Mouse (Mus musculus): ENCODE results near the gene Fbxo31. TPM values are rescaled to one million over a fixed set of nuclear protein-coding genes. Genes with fewer than 3 reads are reported as not detected.
"Not testable (repeated sequence)": the region's sequence is repeated elsewhere in the genome, so short reads cannot be mapped to it uniquely, and the experiment has no call there.

Gene Fbxo31
- total and polyA plus RNA-seq, 3 experiments = 74.4 to 124 (median 96.7) TPM

DNA sequence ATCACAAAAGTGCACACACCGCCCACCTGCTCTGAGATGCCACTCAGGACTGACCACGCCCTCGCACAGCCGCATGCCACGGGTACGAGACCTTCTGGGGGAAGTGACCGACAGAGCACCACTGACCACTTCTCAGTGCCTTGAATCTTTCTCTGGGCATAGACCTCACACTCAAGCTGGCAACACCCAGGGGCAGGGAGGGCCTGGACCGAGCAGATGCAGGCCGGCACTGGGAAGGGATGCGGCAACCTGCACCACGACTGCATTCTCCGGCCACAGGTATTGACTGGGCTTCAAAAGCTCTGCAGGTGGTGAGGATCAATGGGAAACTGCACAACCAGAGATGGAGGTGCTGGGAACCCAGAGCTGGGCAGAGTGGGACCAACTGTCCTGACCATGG lies 23.8 kb upstream of the Fbxo31 start:
- intact Hi-C loops (cut with DNase I) = loop anchor here (2.0 to 5.0 kb wide), 3 partner anchors 20 to 70 kb away; no protein-coding TSS in a partner anchor
- no peak overlapping the region for H3K9ac ChIP-seq (ENCODE audit: low read depth, low read length)
- H3K79me2 ChIP-seq (replicated peaks; ENCODE audit: control insufficient read depth, insufficient read depth, low read length) = no peaks in the 10 kb centered on the region
- no peak overlapping the region for H3K4me3 ChIP-seq
- H3K27me3 ChIP-seq (ENCODE audit: control insufficient read depth, insufficient read depth, low read length) = no peaks in the 10 kb centered on the region
- H3K36me3 ChIP-seq (ENCODE audit: control insufficient read depth, insufficient read depth, low read length) = no peaks in the 10 kb centered on the region
- 95% methylated on average over 12 of the region's 12 CpGs for WGBS
- no peaks in the 10 kb centered on the region; the same call in 1 of the 2 replicates for H3K4me1 ChIP-seq (ENCODE audit: control insufficient read depth, insufficient read depth, low read length)
- H3K27ac ChIP-seq = no peak overlapping the region
- TF ChIP-seq EP300 (IDR thresholded peaks at IDR 0.05; ENCODE audit: insufficient read depth, low read depth, low read length) = no peak
- no peak for TF ChIP-seq POLR2A (IDR thresholded peaks at IDR 0.05; ENCODE audit: insufficient read depth, low read depth, low read length)
- no peak for TF ChIP-seq CTCF (IDR thresholded peaks at IDR 0.05)
- DNase-seq = peak in 1 of 2 experiments; percentile 23

GRCm38 (mm10) chr8:121599842-121600241 lies 21.2 kb upstream of the Fbxo31 start:
- Histone ChIP-seq H3K36me3 (ENCODE audit: control insufficient read depth, insufficient read depth, low read length) (no peaks in the 10 kb centered on the region; the same call in 1 of the 2 replicates), H3K4me1 (ENCODE audit: control insufficient read depth, insufficient read depth, low read length) (no peaks in the 10 kb centered on the region; the same call in 1 of the 2 replicates), H3K79me2 (replicated peaks; ENCODE audit: control insufficient read depth, insufficient read depth, low read length) (no peaks in the 10 kb centered on the region), H3K27me3 (ENCODE audit: control insufficient read depth, insufficient read depth, low read length) (no peaks in the 10 kb centered on the region), H3K4me3 (no peak overlapping the region), H3K9ac (ENCODE audit: low read depth, low read length) (no peak overlapping the region), H3K27ac (no peak overlapping the region)
- no peak for DNase-seq
- WGBS = 88% methylated on average over 14 of the region's 14 CpGs
- intact Hi-C loops (cut with DNase I) = loop anchor here (2.0 to 5.0 kb wide), 3 partner anchors 37 to 72 kb away; no protein-coding TSS in a partner anchor
- TF ChIP-seq EP300 (IDR thresholded peaks at IDR 0.05; ENCODE audit: insufficient read depth, low read depth, low read length) (no peak), CTCF (IDR thresholded peaks at IDR 0.05) (no peak), POLR2A (IDR thresholded peaks at IDR 0.05; ENCODE audit: insufficient read depth, low read depth, low read length) (no peak)

- Histone ChIP-seq H3K9ac (ENCODE audit: low read depth, low read length) (no peak overlapping the region), H3K36me3 (ENCODE audit: control insufficient read depth, insufficient read depth, low read length) (no peaks in the 10 kb centered on the region; the same call in 1 of the 2 replicates), H3K79me2 (replicated peaks; ENCODE audit: control insufficient read depth, insufficient read depth, low read length) (no peaks in the 10 kb centered on the region), H3K27ac (no peak overlapping the region), H3K4me3 (no peak overlapping the region), H3K27me3 (ENCODE audit: control insufficient read depth, insufficient read depth, low read length) (no peaks in the 10 kb centered on the region), H3K4me1 (ENCODE audit: control insufficient read depth, insufficient read depth, low read length) (peaks cover 5% of the 10 kb centered on the region)
- intact Hi-C loops (cut with DNase I) = loop anchor here (2.0 kb wide), 1 partner anchor 52 kb away; no protein-coding TSS in a partner anchor
- peak; percentile 81 to 82 for DNase-seq
- 21% methylated on average over 7 of the region's 7 CpGs for WGBS
- TF ChIP-seq EP300 (IDR thresholded peaks at IDR 0.05; ENCODE audit: insufficient read depth, low read depth, low read length) (0 out of 2 replicates have a peak, but pooled peaks have one; percentile 62), CTCF (IDR thresholded peaks at IDR 0.05) (no peak; the same call in 1 of the 2 replicates), POLR2A (IDR thresholded peaks at IDR 0.05; ENCODE audit: insufficient read depth, low read depth, low read length) (no peak)
Observed at GRCm38 (mm10) chr8:121598892-121599291, 20.3 kb upstream of the Fbxo31 start.

DNA sequence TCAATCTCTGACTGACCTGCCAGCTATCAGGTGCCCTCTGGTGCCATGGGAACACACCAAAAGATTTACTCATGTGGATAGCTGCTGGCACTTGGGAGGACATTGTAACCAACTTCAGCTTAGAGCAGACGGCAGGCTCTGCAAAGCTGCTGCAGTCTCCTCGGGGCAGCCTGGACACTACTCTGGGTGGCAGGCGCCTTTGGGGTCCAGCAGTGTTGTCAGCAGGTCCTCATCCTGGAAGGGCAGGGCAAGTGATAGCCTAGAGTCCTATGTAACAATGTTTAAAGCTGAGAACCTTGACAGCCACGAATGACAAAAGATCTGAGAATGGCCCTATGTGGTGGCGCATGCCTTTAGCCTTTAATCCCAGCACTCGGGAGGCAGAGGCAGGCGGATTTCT lies 19.6 kb upstream of the Fbxo31 start:
- Histone ChIP-seq H3K4me3 (no peak overlapping the region), H3K4me1 (ENCODE audit: control insufficient read depth, insufficient read depth, low read length) (peaks cover 10% of the 10 kb centered on the region), H3K79me2 (replicated peaks; ENCODE audit: control insufficient read depth, insufficient read depth, low read length) (no peaks in the 10 kb centered on the region; the same call in 1 of the 2 replicates), H3K27ac (no peak overlapping the region), H3K9ac (ENCODE audit: low read depth, low read length) (no peak overlapping the region), H3K27me3 (ENCODE audit: control insufficient read depth, insufficient read depth, low read length) (no peaks in the 10 kb centered on the region), H3K36me3 (ENCODE audit: control insufficient read depth, insufficient read depth, low read length) (peaks cover 3% of the 10 kb centered on the region; the same call in 1 of the 2 replicates)
- TF ChIP-seq POLR2A (IDR thresholded peaks at IDR 0.05; ENCODE audit: insufficient read depth, low read depth, low read length) (no peak), CTCF (IDR thresholded peaks at IDR 0.05) (no peak), EP300 (IDR thresholded peaks at IDR 0.05; ENCODE audit: insufficient read depth, low read depth, low read length) (no peak)
- DNase-seq = no peak
- intact Hi-C loops (cut with DNase I) = loop anchor here (2.0 kb wide), 1 partner anchor 51 kb away; no protein-coding TSS in a partner anchor
- 86% methylated on average over 7 of the region's 7 CpGs for WGBS

DNA sequence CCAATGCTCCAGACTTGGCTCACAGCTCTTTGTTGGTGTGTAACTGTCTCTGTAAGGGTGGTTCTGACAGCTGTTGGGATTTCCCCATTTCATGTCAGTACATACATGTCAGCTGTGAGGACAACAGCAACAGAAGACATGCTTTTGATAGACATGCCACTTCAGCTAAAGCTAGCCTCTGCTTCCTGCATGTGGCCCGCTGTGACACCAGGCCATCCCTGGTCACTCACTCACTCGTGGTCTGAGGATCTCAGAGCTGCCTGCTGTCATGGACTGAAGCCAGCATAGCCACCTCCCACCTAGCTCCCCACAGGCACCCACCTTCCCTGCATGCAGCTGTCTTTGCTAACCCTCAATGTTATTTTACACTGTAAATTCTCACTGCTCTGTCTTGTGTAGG lies 18.9 kb upstream of the Fbxo31 start:
- DNase-seq; H3K36me3 ChIP-seq (ENCODE audit: control insufficient read depth, insufficient read depth, low read length); intact Hi-C loops (cut with DNase I); H3K4me3 ChIP-seq; H3K9ac ChIP-seq (ENCODE audit: low read depth, low read length); H3K79me2 ChIP-seq (replicated peaks; ENCODE audit: control insufficient read depth, insufficient read depth, low read length); H3K27ac ChIP-seq; H3K27me3 ChIP-seq (ENCODE audit: control insufficient read depth, insufficient read depth, low read length): not testable (repeated sequence)
- 43% methylated on average over 2 of the region's 2 CpGs for WGBS
- H3K4me1 ChIP-seq (ENCODE audit: control insufficient read depth, insufficient read depth, low read length) = peaks cover 15% of the 10 kb centered on the region

GRCm38 (mm10) chr8:121593983-121594382 lies 15.4 kb upstream of the Fbxo31 start:
- H3K4me3 ChIP-seq = no peak overlapping the region
- H3K9ac ChIP-seq (ENCODE audit: low read depth, low read length) = no peak overlapping the region
- TF ChIP-seq POLR2A (IDR thresholded peaks at IDR 0.05; ENCODE audit: insufficient read depth, low read depth, low read length) (no peak), EP300 (IDR thresholded peaks at IDR 0.05; ENCODE audit: insufficient read depth, low read depth, low read length) (0 out of 2 replicates have a peak, but pooled peaks have one; percentile 42), CTCF (IDR thresholded peaks at IDR 0.05) (no peak)
- H3K79me2 ChIP-seq (replicated peaks; ENCODE audit: control insufficient read depth, insufficient read depth, low read length) = peaks cover 9% of the 10 kb centered on the region
- H3K4me1 ChIP-seq (ENCODE audit: control insufficient read depth, insufficient read depth, low read length) = peaks cover 26% of the 10 kb centered on the region
- H3K27me3 ChIP-seq (ENCODE audit: control insufficient read depth, insufficient read depth, low read length) = no peaks in the 10 kb centered on the region
- H3K36me3 ChIP-seq (ENCODE audit: control insufficient read depth, insufficient read depth, low read length) = peaks cover 5% of the 10 kb centered on the region; the same call in 1 of the 2 replicates
- 25% methylated on average over 9 of the region's 9 CpGs for WGBS
- intact Hi-C loops (cut with DNase I) = no loop called here
- peak; percentile 62 to 69 for DNase-seq
- H3K27ac ChIP-seq = peak overlapping the region; percentile 76

All from heart, adult 2 months (tissue).